Mouse (Mus musculus): ENCODE measurements around the gene Gpr88.
"Not testable (repeated sequence)": the region's sequence is repeated elsewhere in the genome, so short reads cannot be mapped to it uniquely, and the experiment has no call there.

The Gpr88 gene

GRCm38 (mm10) chr3:116237527-116237926, 15.8 kb downstream of the Gpr88 start:
- no peak for DNase-seq

- DNase-seq = no peak
Observed at GRCm38 (mm10) chr3:116236856-116237255, 16.4 kb downstream of the Gpr88 start.

- no peak for DNase-seq
Observed at GRCm38 (mm10) chr3:116233515-116233914, 19.8 kb downstream of the Gpr88 start.

- no peak for DNase-seq
Observed at GRCm38 (mm10) chr3:116232763-116233162, 20.5 kb downstream of the Gpr88 start.

- DNase-seq = no peak
Observed at GRCm38 (mm10) chr3:116229336-116229735, 24.0 kb downstream of the Gpr88 start.

- peak; percentile 46 for DNase-seq
Observed at GRCm38 (mm10) chr3:116228360-116229245, 24.7 kb downstream of the Gpr88 start.

- no peak for DNase-seq
Observed at GRCm38 (mm10) chr3:116227383-116227782, 25.9 kb downstream of the Gpr88 start.

- DNase-seq = no peak
Observed at GRCm38 (mm10) chr3:116226915-116227314, 26.4 kb downstream of the Gpr88 start.

- DNase-seq = peak; percentile 34
Observed at GRCm38 (mm10) chr3:116222511-116223243, 30.6 kb downstream of the Gpr88 start.

- peak; percentile 26 for DNase-seq
Observed at GRCm38 (mm10) chr3:116221686-116222010, 31.7 kb downstream of the Gpr88 start.

- no peak for DNase-seq
Observed at GRCm38 (mm10) chr3:116220980-116221685, 32.2 kb downstream of the Gpr88 start.

- DNase-seq = not testable (repeated sequence)
Observed at GRCm38 (mm10) chr3:116217398-116217797, 35.9 kb downstream of the Gpr88 start.

GRCm38 (mm10) chr3:116216261-116216660, 37.0 kb downstream of the Gpr88 start:
- no peak for DNase-seq

GRCm38 (mm10) chr3:116211639-116212038, 41.7 kb downstream of the Gpr88 start:
- DNase-seq = no peak

GRCm38 (mm10) chr3:116210720-116211121, 42.6 kb downstream of the Gpr88 start:
- DNase-seq = no peak

GRCm38 (mm10) chr3:116209214-116209613, 44.1 kb downstream of the Gpr88 start:
- DNase-seq = no peak

- DNase-seq = no peak
Observed at GRCm38 (mm10) chr3:116206306-116206834, 46.9 kb downstream of the Gpr88 start.

GRCm38 (mm10) chr3:116205346-116206219, 47.7 kb downstream of the Gpr88 start:
- no peak for DNase-seq

- no peak for DNase-seq
Observed at GRCm38 (mm10) chr3:116204643-116205042, 48.7 kb downstream of the Gpr88 start.

GRCm38 (mm10) chr3:116203942-116204341, 49.4 kb downstream of the Gpr88 start:
- DNase-seq = no peak

GRCm38 (mm10) chr3:116200060-116200459, 53.2 kb downstream of the Gpr88 start:
- no peak for DNase-seq
